Mouse (Mus musculus): Measurements from ENCODE around the gene Chdh. TPM values are rescaled to one million over a fixed set of nuclear protein-coding genes. Genes with fewer than 3 reads are reported as not detected.

Gene Chdh
- 0.80 and 1.0 TPM in 2 replicates for polyA plus RNA-seq (2012; rRNA removed)

GRCm38 (mm10) chr14:30008733-30009575, at the start of gene Chdh, which contains the start of gene Il17rb:
Gene Chdh (plus strand): TSS chr14:30009023.
Gene Il17rb (minus strand): TSS chr14:30008896.

GRCm38 (mm10) chr14:29968075-29968821, 40.6 kb upstream of the Chdh start, which contains the start of gene Selenok:
Gene Selenok (plus strand): TSS chr14:29968308.

DNA sequence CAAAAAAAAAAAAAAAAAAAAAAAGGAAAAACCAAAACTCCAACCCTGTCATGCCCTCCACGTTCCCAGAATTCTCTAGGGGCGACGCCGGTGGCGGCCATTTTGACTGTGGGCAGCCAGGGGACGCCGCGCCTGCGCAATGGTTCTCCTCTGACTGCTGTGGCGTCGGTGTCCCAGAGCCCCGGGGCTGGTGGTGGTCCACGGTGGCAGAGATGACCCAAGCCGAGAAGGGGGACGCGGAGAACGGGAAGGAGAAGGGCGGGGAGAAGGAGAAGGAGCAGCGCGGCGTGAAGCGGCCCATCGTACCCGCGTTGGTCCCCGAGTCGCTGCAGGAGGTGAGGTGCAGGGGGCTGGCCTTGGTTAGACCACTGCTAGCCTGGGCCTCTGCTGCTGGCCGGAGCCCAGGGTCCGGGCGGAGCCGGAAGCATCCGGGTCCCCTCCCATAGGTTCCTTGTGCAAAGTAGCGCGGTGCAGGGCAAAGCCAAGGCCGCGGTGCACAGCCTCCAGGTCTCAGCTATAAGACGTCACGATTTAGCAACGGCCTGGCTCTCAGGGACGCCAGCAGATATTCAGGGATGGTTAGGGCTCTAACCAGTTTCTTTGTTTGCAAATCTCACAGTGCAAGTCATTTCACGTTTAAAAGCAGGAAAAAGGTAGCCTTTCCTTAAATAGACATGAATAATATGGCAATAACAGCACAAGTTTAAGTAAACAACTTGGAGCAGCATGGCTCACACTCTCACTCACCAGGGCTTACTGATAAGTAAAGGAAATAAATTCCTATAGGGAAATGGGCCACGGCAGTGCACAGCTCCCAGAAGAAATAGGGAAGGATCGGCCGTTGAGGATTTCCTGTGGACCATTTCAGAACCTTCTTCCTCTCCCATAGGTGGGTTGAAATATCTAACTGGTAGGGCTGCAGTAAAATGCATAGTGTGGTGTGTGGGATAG, 30.3 kb upstream of the Chdh start, which contains the start of gene Actr8:
Gene Actr8, plus strand, starts transcription at position 84 of the 951 bp plus-strand sequence.

Other genes starting within 250 kb of the Chdh start
- 185 and 191 TPM in 2 replicates for gene Selenok, start 40.7 kb upstream of the Chdh start, polyA plus RNA-seq (2012; rRNA removed)
- gene Actr8, start 30.7 kb upstream of the Chdh start, polyA plus RNA-seq (2012; rRNA removed): 55.7 and 56.6 TPM in 2 replicates
- gene Il17rb, start 127 bp upstream of the Chdh start, polyA plus RNA-seq (2012; rRNA removed): 2.0 and 2.6 TPM in 2 replicates